Mouse (Mus musculus) layer of hippocampus, adult 11-12 months (tissue): ENCODE measurements around the gene Sgpl1.
A peak's percentile ranks its signal among the peaks of the same experiment; 100 is the strongest.
"Not testable (repeated sequence)": the region's sequence is repeated elsewhere in the genome, so short reads cannot be mapped to it uniquely, and the experiment has no call there.

Experiments used
- DNase-seq: peaks from one replicate; pipeline ENCODE4 v3.0.0; 2022; ENCODE audit warnings: low spot score

Sgpl1 gene

GRCm38 (mm10) chr10:61155611-61156010 lies 8.1 kb upstream of the Sgpl1 start:
- DNase-seq, result no peak

- DNase-seq, result no peak
Observed at GRCm38 (mm10) chr10:61152131-61152530, 4.6 kb upstream of the Sgpl1 start.

GRCm38 (mm10) chr10:61150616-61151015 lies 3.1 kb upstream of the Sgpl1 start:
- DNase-seq, result no peak

- DNase-seq, result no peak
Observed at GRCm38 (mm10) chr10:61149476-61149875, 2.0 kb upstream of the Sgpl1 start.

- DNase-seq, result peak; percentile 15
Observed at GRCm38 (mm10) chr10:61146807-61147156, 721 bp downstream of the Sgpl1 start.

- peak; percentile 38 for DNase-seq
Observed at GRCm38 (mm10) chr10:61146119-61146806, 1.2 kb downstream of the Sgpl1 start.

GRCm38 (mm10) chr10:61145766-61146118 lies 1.8 kb downstream of the Sgpl1 start:
- DNase-seq, result no peak

- DNase-seq, result no peak
Observed at GRCm38 (mm10) chr10:61143343-61143742, 4.2 kb downstream of the Sgpl1 start.

- DNase-seq, result no peak
Observed at GRCm38 (mm10) chr10:61137567-61137966, 9.9 kb downstream of the Sgpl1 start.

- no peak for DNase-seq
Observed at GRCm38 (mm10) chr10:61135226-61135839, 12.2 kb downstream of the Sgpl1 start.

GRCm38 (mm10) chr10:61134041-61134440 lies 13.5 kb downstream of the Sgpl1 start:
- no peak for DNase-seq

GRCm38 (mm10) chr10:61130959-61131358 lies 16.5 kb downstream of the Sgpl1 start:
- DNase-seq, result no peak

- no peak for DNase-seq
Observed at GRCm38 (mm10) chr10:61128701-61129365, 18.7 kb downstream of the Sgpl1 start.

- no peak for DNase-seq
Observed at GRCm38 (mm10) chr10:61124462-61124861, 23.0 kb downstream of the Sgpl1 start.

- DNase-seq, result no peak
Observed at GRCm38 (mm10) chr10:61123276-61123913, 24.1 kb downstream of the Sgpl1 start.

- DNase-seq, result not testable (repeated sequence)
Observed at GRCm38 (mm10) chr10:61121732-61122131, 25.8 kb downstream of the Sgpl1 start.

GRCm38 (mm10) chr10:61114246-61114720 lies 33.2 kb downstream of the Sgpl1 start:
- DNase-seq, result no peak

- no peak for DNase-seq
Observed at GRCm38 (mm10) chr10:61103564-61104114, 43.9 kb downstream of the Sgpl1 start.

- no peak for DNase-seq
Observed at GRCm38 (mm10) chr10:61091866-61092265, 55.6 kb downstream of the Sgpl1 start.

- no peak for DNase-seq
Observed at GRCm38 (mm10) chr10:61089170-61090142, 58.0 kb downstream of the Sgpl1 start, which contains the start of gene Pcbd1. TSS of gene Pcbd1 (plus strand) at chr10:61089331.

GRCm38 (mm10) chr10:61088468-61088867 lies 59.0 kb downstream of the Sgpl1 start:
- DNase-seq, result no peak
